Mouse (Mus musculus) liver, embryonic 16.5 days (tissue): ENCODE results near the gene Usp38. TPM values are rescaled to one million over a fixed set of nuclear protein-coding genes. Genes with fewer than 3 reads are reported as not detected.
"Not testable (repeated sequence)": the region's sequence is repeated elsewhere in the genome, so short reads cannot be mapped to it uniquely, and the experiment has no call there.

Experiments
- ATAC-seq: fragments of 200-750 bp; cut with Nextera tagmentation; 2 replicates; pipeline ENCODE4 v1.8.0; 2017; ENCODE audit warnings: low read depth, mild to moderate bottlenecking, moderate number of reproducible peaks, moderate library complexity
- H3K27ac ChIP-seq: fragments of 300-500 bp; sonication (generic); 2 replicates; pipeline ENCODE4 v1.5.1; 2014; ENCODE audit warnings: mild to moderate bottlenecking, low read length
- H3K27me3 ChIP-seq: fragments of 300-500 bp; sonication (generic); 2 replicates; pipeline ENCODE4 v1.6.1; 2014; ENCODE audit warnings: low read depth, low read length, mixed read lengths; ENCODE audit not compliant: control insufficient read depth, insufficient read depth
- H3K36me3 ChIP-seq: fragments of 300-500 bp; sonication (generic); 2 replicates; pipeline ENCODE4 v1.6.1; 2014; ENCODE audit warnings: mild to moderate bottlenecking; ENCODE audit not compliant: control insufficient read depth, insufficient read depth
- H3K4me1 ChIP-seq: fragments of 300-500 bp; sonication (generic); 2 replicates; pipeline ENCODE4 v1.6.1; 2014; ENCODE audit warnings: low read depth, low read length, mixed read lengths; ENCODE audit not compliant: control insufficient read depth
- H3K4me2 ChIP-seq: fragments of 300-500 bp; sonication (generic); 2 replicates; pipeline ENCODE4 v1.6.1; 2014; ENCODE audit warnings: low read depth, low read length, mixed read lengths
- H3K4me3 ChIP-seq: fragments of 300-500 bp; sonication (generic); 2 replicates; pipeline ENCODE4 v1.5.1; 2014; ENCODE audit warnings: low read depth, mild to moderate bottlenecking, low read length
- H3K9ac ChIP-seq: fragments of 300-500 bp; sonication (generic); 2 replicates; pipeline ENCODE4 v1.6.1; 2014; ENCODE audit warnings: low read depth, low read length
- H3K9me3 ChIP-seq: fragments of 300-500 bp; sonication (generic); replicated peaks from 2 replicates; pipeline ENCODE4 v1.6.1; 2016; ENCODE audit warnings: low read length; ENCODE audit not compliant: control insufficient read depth
- WGBS: fragments of 180-500 bp; shearing (Covaris S2); extraction: QIAGEN DNeasy Blood & Tissue Kit; methylation state at CpG from one replicate; pipeline ENCODE4 v1.1.7; 2014; ENCODE audit not compliant: insufficient replicate concordance; 5-methylcytosine and 5-hydroxymethylcytosine counted together
- polyA plus RNA-seq: library from polyadenylated mRNA; unstranded; fragments of >200 nt; fragmentation: Nextera tagmentation; extraction: Ambion mirVana; gene quantifications from 2 replicates; pipeline ENCODE4 v1.2.1, GENCODE M21; 2015

Usp38 gene
- 8.5 and 8.8 TPM in 2 replicates for polyA plus RNA-seq

DNA sequence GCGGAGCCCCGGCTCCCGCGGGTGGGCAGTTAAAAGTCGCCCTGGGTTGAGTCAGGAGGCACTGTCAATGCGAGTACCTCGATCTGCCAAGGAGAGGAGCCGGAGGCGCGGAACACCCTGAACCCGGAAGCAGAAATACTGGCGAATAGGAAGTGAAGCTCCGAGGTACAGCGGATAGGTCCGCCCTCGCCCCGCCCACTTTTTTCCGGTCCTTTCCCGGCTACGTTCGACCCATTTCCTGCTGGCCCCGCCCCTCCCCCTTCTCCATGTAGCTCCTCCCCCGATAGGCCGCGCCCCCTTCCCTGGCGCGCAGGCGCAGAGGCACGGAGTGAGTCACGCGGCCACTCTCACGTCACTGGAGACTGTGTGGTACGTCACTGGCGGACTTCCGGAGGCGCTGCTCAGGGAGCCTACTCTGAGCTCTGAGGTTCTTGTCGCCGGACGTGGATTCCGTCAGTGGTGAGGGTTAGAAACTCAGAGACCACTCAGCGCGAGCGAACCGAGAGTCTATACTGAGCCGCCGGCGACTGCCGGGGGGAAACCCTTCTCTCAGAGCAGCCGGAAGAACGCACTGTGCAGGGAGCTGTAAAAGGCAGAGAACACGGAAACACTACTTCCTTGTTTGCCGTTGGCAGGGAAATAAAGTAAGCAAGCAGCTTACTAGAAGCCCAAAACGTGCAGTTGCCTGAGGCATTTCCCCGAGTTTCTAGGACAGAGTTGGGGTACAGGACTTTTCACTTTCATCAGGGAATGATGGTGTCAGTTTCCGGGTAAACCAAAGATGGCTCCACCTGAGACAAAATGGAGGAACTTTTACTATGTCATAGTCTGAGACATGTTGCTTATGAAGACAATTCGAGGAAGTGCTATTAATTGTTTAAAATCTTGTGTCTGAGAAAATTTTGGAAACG, at the start of gene Usp38:
Gene Usp38, minus strand, starts transcription at position 140 of the 911 bp plus-strand sequence.
- Histone ChIP-seq H3K36me3 (no peaks in the 10 kb centered on the region), H3K4me1 (peaks cover 25% of the 10 kb centered on the region), H3K27me3 (no peaks in the 10 kb centered on the region), H3K27ac (peak within 1 kb of the TSS; percentile 92), H3K9me3 (peaks cover 4% of the 10 kb centered on the region; the same call in 1 of the 2 replicates), H3K9ac (peak within 1 kb of the TSS; percentile 96), H3K4me2 (peak within 1 kb of the TSS; percentile 90), H3K4me3 (peak within 1 kb of the TSS; percentile 97)
- 2% methylated on average over 57 of the region's 57 CpGs for WGBS
- peak; percentile 97 for ATAC-seq

DNA sequence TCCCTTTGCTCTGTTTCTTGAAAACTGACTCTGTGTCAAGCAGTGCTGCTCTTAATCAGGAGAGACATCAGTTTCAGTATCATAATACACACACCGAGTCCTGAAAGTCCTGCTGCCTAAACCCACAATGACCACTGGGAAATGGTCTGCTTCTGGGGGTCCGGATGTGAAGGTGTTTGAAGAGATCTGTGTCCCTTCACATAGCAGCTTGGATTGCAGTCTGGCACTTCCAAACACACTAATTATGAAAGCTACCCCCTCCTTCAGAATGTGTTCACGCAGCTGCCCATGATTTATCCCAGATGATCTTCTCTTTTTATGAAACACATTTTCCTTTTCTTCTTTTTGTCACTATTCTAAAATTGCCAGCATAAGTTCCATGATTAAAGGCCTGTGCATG, 47.8 kb upstream of the Usp38 start:
- no peak overlapping the region for H3K9ac ChIP-seq
- H3K4me2 ChIP-seq: no peak overlapping the region
- H3K27me3 ChIP-seq: no peaks in the 10 kb centered on the region
- no peaks in the 10 kb centered on the region for H3K9me3 ChIP-seq
- WGBS: 47% methylated on average over 3 of the region's 3 CpGs
- no peak for ATAC-seq
- no peak overlapping the region for H3K27ac ChIP-seq
- no peak overlapping the region for H3K4me3 ChIP-seq
- no peaks in the 10 kb centered on the region for H3K4me1 ChIP-seq
- H3K36me3 ChIP-seq: no peaks in the 10 kb centered on the region

GRCm38 (mm10) chr8:81061950-81062349, 47.2 kb upstream of the Usp38 start:
- Histone ChIP-seq H3K4me2 (no peak overlapping the region), H3K27me3 (no peaks in the 10 kb centered on the region)
- ATAC-seq: no peak

DNA sequence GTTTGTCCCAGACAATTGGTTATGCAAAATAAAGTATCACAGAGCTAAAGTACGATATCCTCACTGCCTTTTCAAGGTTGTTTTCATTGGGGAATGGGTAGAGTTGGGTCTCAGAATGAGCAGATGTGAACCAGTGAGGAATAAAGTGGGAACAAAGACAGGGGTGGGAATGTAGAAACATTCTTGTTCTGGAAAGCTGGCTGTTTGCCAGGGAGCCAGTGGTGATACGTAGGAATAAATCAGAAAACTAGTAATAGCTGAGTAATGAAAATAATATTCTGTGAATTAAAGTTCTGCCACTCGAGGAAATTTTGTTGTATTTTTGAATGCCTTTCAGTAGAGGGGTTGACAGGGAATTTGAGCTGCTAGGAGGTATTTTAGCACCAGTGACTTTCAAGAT, 29.5 kb upstream of the Usp38 start:
- Histone ChIP-seq H3K4me3 (no peak overlapping the region), H3K27ac (no peak overlapping the region), H3K9me3 (no peaks in the 10 kb centered on the region), H3K36me3 (no peaks in the 10 kb centered on the region), H3K27me3 (no peaks in the 10 kb centered on the region), H3K4me1 (no peaks in the 10 kb centered on the region), H3K9ac (no peak overlapping the region), H3K4me2 (no peak overlapping the region)
- WGBS: 46% methylated on average over 3 of the region's 3 CpGs
- no peak for ATAC-seq

More at GRCm38 (mm10) chr8:81061950-81062349, 47.2 kb upstream of the Usp38 start:
- WGBS: 12% methylated on average over 3 of the region's 3 CpGs
- Histone ChIP-seq H3K36me3 (no peaks in the 10 kb centered on the region), H3K9me3 (no peaks in the 10 kb centered on the region), H3K4me1 (no peaks in the 10 kb centered on the region), H3K4me3 (no peak overlapping the region), H3K9ac (no peak overlapping the region), H3K27ac (no peak overlapping the region)

DNA sequence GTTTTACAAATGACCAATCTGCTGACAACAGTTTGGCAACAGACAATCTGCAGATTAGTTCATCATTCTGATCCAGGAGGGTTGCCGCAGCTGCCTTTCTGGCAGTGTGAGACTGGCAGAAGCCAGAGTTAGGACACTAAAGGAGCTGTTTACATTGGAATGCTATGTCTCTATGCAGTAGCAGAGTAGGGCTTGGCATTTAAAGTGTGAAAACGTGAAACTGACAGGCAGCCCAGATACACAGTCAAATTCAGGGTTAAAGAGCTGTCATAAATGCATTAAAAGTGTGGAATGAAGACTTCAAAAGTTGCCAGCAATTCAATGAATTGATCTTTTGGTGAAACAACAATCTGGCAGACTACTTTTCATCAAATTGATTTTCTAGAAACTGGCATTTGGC, 13.3 kb upstream of the Usp38 start:
- no peak for ATAC-seq
- H3K9ac ChIP-seq: no peak overlapping the region
- no peaks in the 10 kb centered on the region for H3K4me1 ChIP-seq
- H3K4me3 ChIP-seq: no peak overlapping the region
- H3K27ac ChIP-seq: no peak overlapping the region
- H3K9me3 ChIP-seq: 0 out of 2 replicates have a peak, but pooled peaks cover 5% of the 10 kb centered on the region
- H3K4me2 ChIP-seq: no peak overlapping the region
- H3K36me3 ChIP-seq: no peaks in the 10 kb centered on the region
- 39% methylated on average over 2 of the region's 2 CpGs for WGBS
- H3K27me3 ChIP-seq: no peaks in the 10 kb centered on the region

DNA sequence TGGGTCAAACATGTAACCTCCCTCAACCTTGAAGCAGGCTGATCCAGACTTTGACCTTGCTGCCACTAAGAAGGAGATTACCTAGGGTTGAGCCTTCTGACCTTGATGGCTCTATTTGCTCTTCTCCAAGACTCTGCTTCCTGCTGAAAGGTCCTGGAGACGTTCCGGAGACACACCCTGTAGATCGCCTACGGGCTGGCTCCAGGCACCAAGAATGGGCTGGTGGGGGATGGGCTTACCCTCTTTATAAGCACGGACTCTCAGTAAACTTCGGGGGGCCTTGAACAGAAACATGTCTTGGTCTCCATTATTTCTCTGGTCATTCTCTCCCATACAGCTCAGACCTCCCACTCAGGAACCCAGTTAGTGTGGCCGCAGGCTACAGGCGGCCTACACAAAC, 2.8 kb upstream of the Usp38 start:
- H3K9ac ChIP-seq, ATAC-seq, H3K27ac ChIP-seq, H3K9me3 ChIP-seq, H3K4me3 ChIP-seq, H3K36me3 ChIP-seq, H3K27me3 ChIP-seq, H3K4me2 ChIP-seq: not testable (repeated sequence)
- H3K4me1 ChIP-seq: peaks cover 12% of the 10 kb centered on the region
- WGBS: 86% methylated on average over 8 of the region's 8 CpGs

DNA sequence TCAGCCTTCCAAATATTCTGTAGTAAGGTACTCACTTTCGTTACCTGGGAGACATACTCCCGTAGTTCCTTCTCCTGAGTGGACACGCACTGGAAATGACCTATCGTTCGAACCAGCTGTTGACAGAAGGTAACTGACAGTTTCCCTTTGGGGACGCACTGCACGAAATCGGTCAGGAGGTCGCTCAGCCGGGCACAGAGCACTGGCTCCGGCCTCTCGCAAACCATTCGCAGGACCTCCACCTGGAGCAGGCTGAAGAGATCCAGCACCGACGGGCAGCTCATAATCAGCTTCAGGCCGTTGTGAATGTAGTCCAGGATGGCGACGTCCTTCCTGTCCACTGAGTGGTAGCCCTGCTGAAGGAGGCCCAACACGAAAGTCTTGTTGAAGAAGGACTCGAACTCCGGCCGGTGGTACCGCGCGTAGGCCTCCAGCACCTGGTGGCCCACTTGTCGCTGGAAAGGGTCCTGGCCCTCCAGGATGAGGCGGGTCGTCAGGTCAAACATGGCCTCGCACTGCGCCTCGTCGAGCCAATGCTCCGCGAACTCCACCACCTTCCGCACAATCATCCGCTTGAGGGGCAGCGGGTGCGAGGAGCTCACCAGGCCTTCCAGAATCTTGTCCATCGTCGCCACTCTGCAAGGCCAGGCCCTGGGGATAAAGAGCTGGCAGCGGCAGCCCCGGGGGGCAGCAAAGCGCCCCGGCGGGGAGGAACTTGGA, 757 bp downstream of the Usp38 start:
- Histone ChIP-seq H3K27me3 (no peaks in the 10 kb centered on the region), H3K27ac (peak overlapping the region; percentile 90), H3K4me1 (peaks cover 25% of the 10 kb centered on the region), H3K4me3 (peak overlapping the region; percentile 97), H3K36me3 (no peaks in the 10 kb centered on the region; the same call in 1 of the 2 replicates), H3K4me2 (peak overlapping the region; percentile 90), H3K9ac (peak overlapping the region; percentile 96), H3K9me3 (peaks cover 4% of the 10 kb centered on the region; the same call in 1 of the 2 replicates)
- no peak for ATAC-seq
- WGBS: under 1% methylated on average over 45 of the region's 45 CpGs

DNA sequence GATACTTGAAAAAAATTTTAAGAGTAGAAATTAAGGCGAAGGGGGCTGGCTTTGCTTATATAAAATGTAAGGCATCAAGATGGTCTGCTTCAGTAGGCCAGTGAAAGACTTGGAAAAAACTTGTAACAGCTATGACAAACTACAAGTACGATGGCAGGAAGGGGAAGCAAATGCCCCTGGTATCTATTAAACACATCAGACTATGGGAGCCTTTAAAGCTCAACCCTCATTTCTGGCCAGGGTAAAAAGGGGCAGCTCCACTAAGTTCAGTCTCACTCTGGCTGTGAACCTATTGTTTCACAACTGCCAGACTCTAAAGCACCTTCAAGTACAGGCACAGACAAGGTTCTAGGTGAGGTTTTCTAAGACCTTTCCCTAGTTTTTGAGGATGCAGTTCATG, 2.0 kb downstream of the Usp38 start:
- peak overlapping the region; percentile 97 for H3K4me3 ChIP-seq
- peak overlapping the region; percentile 90 for H3K4me2 ChIP-seq
- H3K36me3 ChIP-seq: peaks cover 2% of the 10 kb centered on the region
- peaks cover 25% of the 10 kb centered on the region for H3K4me1 ChIP-seq
- H3K27me3 ChIP-seq: no peaks in the 10 kb centered on the region
- H3K9ac ChIP-seq: peak overlapping the region; percentile 45
- peaks cover 4% of the 10 kb centered on the region; the same call in 1 of the 2 replicates for H3K9me3 ChIP-seq
- 33% methylated on average over 2 of the region's 2 CpGs for WGBS
- no peak overlapping the region for H3K27ac ChIP-seq
- no peak for ATAC-seq
